ENCODE assay signal across 8 mouse cellular contexts in genomic region chr8:111300597-111301546, GRCm38 (mm10). TPM values are rescaled to one million over a fixed set of nuclear protein-coding genes. Genes with fewer than 3 reads are reported as not detected.
DNase-seq lines count a peak whose midpoint lies in the region; ATAC-seq and TF ChIP-seq lines count a peak whose summit lies in the region.

No protein-coding gene starts in this region.

- CTCF ChIA-PET in Patski (lab: Charles Lee), result no interaction called here

- peaks cover 4% of the 10 kb centered on the region for H3K4me1 ChIP-seq in forebrain, embryonic 11.5 days (replicated peaks; ENCODE audit: control insufficient read depth, insufficient read depth, low read length)
- H3K4me1 ChIP-seq in midbrain, postnatal 0 days (ENCODE audit: insufficient read depth, low read length), result no peaks in the 10 kb centered on the region

- WGBS in forebrain, embryonic 11.5 days, result 68% methylated on average over 11 of the region's 11 CpGs
- WGBS in midbrain, postnatal 0 days, result 64% methylated on average over 11 of the region's 11 CpGs

- peak; percentile 69 for TF ChIP-seq CTCF in Patski (IDR thresholded peaks at IDR 0.05)
- peak; percentile 50 for TF ChIP-seq CTCF in midbrain, postnatal 0 days (IDR thresholded peaks at IDR 0.05)

- H3K9me3 ChIP-seq in forebrain, embryonic 11.5 days (ENCODE audit: control insufficient read depth, low read length), result no peaks in the 10 kb centered on the region
- H3K9me3 ChIP-seq in midbrain, postnatal 0 days (ENCODE audit: low read length), result no peaks in the 10 kb centered on the region

- peak overlapping the region; percentile 80 for H3K27ac ChIP-seq in forebrain, embryonic 11.5 days (ENCODE audit: low read depth, low read length)
- H3K27ac ChIP-seq in midbrain, postnatal 0 days (ENCODE audit: low read depth, low read length), result no peak overlapping the region

- peak overlapping the region; percentile 47; the same call in 1 of the 2 replicates for H3K9ac ChIP-seq in forebrain, embryonic 11.5 days (ENCODE audit: low read length)
- H3K9ac ChIP-seq in midbrain, postnatal 0 days (replicated peaks; ENCODE audit: low read length, poor library complexity, severe bottlenecking), result no peak overlapping the region

- ATAC-seq in Patski, result no peak
- no peak for ATAC-seq in forebrain, embryonic 11.5 days (replicated peaks; ENCODE audit: low FRiP score)
- no peak for ATAC-seq in midbrain, postnatal 0 days (ENCODE audit: low FRiP score)
- ATAC-seq in megakaryocyte progenitor cell, adult 5-6 weeks (replicated peaks; ENCODE audit: poor library complexity), result no peak
- ATAC-seq in erythroid progenitor cell, adult 5-6 weeks (replicated peaks; ENCODE audit: low FRiP score, poor library complexity, severe bottlenecking), result no peak

- H3K4me2 ChIP-seq in forebrain, embryonic 11.5 days (ENCODE audit: low read depth, low read length, severe bottlenecking), result peak overlapping the region; percentile 31; the same call in 1 of the 2 replicates
- H3K4me2 ChIP-seq in midbrain, postnatal 0 days (ENCODE audit: low read depth, low read length, poor library complexity, severe bottlenecking), result peak overlapping the region; percentile 33; the same call in 1 of the 2 replicates

- DNase-seq in layer of hippocampus, adult 11-12 months (ENCODE audit: low spot score), result peak; percentile 22
- DNase-seq in layer of hippocampus, adult 9-10 months (ENCODE audit: low spot score), result no peak
- no peak for DNase-seq in Patski (ENCODE audit: low read depth, low spot score)
- DNase-seq in forebrain, embryonic 11.5 days (ENCODE audit: low spot score), result no peak
- DNase-seq in kidney, postnatal 10 days, result peak; percentile 22
- DNase-seq in midbrain, postnatal 0 days (ENCODE audit: low spot score), result no peak

- H3K27me3 ChIP-seq in Patski, result no peaks in the 10 kb centered on the region
- no peaks in the 10 kb centered on the region for H3K27me3 ChIP-seq in forebrain, embryonic 11.5 days (ENCODE audit: control insufficient read depth, insufficient read depth, low read length)
- H3K27me3 ChIP-seq in midbrain, postnatal 0 days (ENCODE audit: insufficient read depth, low read length), result no peaks in the 10 kb centered on the region

- POLR2A ChIA-PET in Patski (lab: Charles Lee), result interaction anchor here (1.1 kb wide), 1 partner anchor 10 kb away, joined by 4 read pairs; no protein-coding TSS in a partner anchor

- no peaks in the 10 kb centered on the region; the same call in 1 of the 2 replicates for H3K36me3 ChIP-seq in forebrain, embryonic 11.5 days (ENCODE audit: control insufficient read depth, insufficient read depth, low read length)
- no peaks in the 10 kb centered on the region for H3K36me3 ChIP-seq in midbrain, postnatal 0 days (ENCODE audit: insufficient read depth, low read length)

- in situ Hi-C loops in Patski (cut with MboI; ENCODE audit: low pct_unique_long_range_greater_than_20kb), result no loop called here

- H3K4me3 ChIP-seq in forebrain, embryonic 11.5 days (ENCODE audit: low read depth, low read length), result peak overlapping the region; percentile 94
- peak overlapping the region; percentile 92; the same call in 1 of the 2 replicates for H3K4me3 ChIP-seq in midbrain, postnatal 0 days (ENCODE audit: low read depth, low read length)

RNA-seq across cellular contexts. Expression of gene Rfwd3, which starts 0.8 kb away (rescaled TPM):
- 39.5 TPM for polyA plus RNA-seq in Patski (2021)
- polyA plus RNA-seq in forebrain, embryonic 11.5 days (2014; fragmentation: Nextera tagmentation; extraction: Ambion mirVana), result 97.3 TPM in 2 replicates
- 17.2 and 19.2 TPM in 2 replicates for total RNA-seq in midbrain, postnatal 0 days (2014; rRNA removed)
- polyA plus RNA-seq in midbrain, postnatal 0 days (2015; fragmentation: Nextera tagmentation; extraction: Ambion mirVana), result 10.3 and 10.5 TPM in 2 replicates
- 59.5 and 62.3 TPM in 2 replicates for total RNA-seq in megakaryocyte progenitor cell, adult 5-6 weeks (2015)
- total RNA-seq in megakaryocyte progenitor cell, adult 5-6 weeks (2017), result 73.7 and 77.4 TPM in 2 replicates
- 117 and 127 TPM in 2 replicates for total RNA-seq in erythroid progenitor cell, adult 5-6 weeks (2015; ENCODE audit: low replicate concordance)
- 133 and 138 TPM in 2 replicates for total RNA-seq in erythroid progenitor cell, adult 5-6 weeks (2017; ENCODE audit: low replicate concordance)

RNA-seq across cellular contexts. Expression of gene Mlkl, which starts 37.1 kb away (rescaled TPM):
- 13.9 TPM for polyA plus RNA-seq in Patski (2021)
- 0.43 TPM in 1 of 2 replicates, not detected in the other for polyA plus RNA-seq in forebrain, embryonic 11.5 days (2014; fragmentation: Nextera tagmentation; extraction: Ambion mirVana)
- total RNA-seq in midbrain, postnatal 0 days (2014; rRNA removed), result not detected in 2 replicates
- 0.43 and 0.56 TPM in 2 replicates for polyA plus RNA-seq in midbrain, postnatal 0 days (2015; fragmentation: Nextera tagmentation; extraction: Ambion mirVana)
- 92.8 and 93.6 TPM in 2 replicates for total RNA-seq in megakaryocyte progenitor cell, adult 5-6 weeks (2015)
- total RNA-seq in megakaryocyte progenitor cell, adult 5-6 weeks (2017), result 78.9 and 88.4 TPM in 2 replicates
- 15.1 and 20.5 TPM in 2 replicates for total RNA-seq in erythroid progenitor cell, adult 5-6 weeks (2015; ENCODE audit: low replicate concordance)
- 3.0 and 9.1 TPM in 2 replicates for total RNA-seq in erythroid progenitor cell, adult 5-6 weeks (2017; ENCODE audit: low replicate concordance)

RNA-seq across cellular contexts. Expression of gene Glg1, which starts 41.9 kb away (rescaled TPM):
- polyA plus RNA-seq in Patski (2021), result 137 TPM
- polyA plus RNA-seq in forebrain, embryonic 11.5 days (2014; fragmentation: Nextera tagmentation; extraction: Ambion mirVana), result 76.7 and 80.0 TPM in 2 replicates
- total RNA-seq in midbrain, postnatal 0 days (2014; rRNA removed), result 37.4 and 53.6 TPM in 2 replicates
- polyA plus RNA-seq in midbrain, postnatal 0 days (2015; fragmentation: Nextera tagmentation; extraction: Ambion mirVana), result 45.7 and 50.9 TPM in 2 replicates
- 43.0 and 47.1 TPM in 2 replicates for total RNA-seq in megakaryocyte progenitor cell, adult 5-6 weeks (2015)
- total RNA-seq in megakaryocyte progenitor cell, adult 5-6 weeks (2017), result 41.0 and 46.7 TPM in 2 replicates
- 36.5 and 39.3 TPM in 2 replicates for total RNA-seq in erythroid progenitor cell, adult 5-6 weeks (2015; ENCODE audit: low replicate concordance)
- 49.4 and 62.3 TPM in 2 replicates for total RNA-seq in erythroid progenitor cell, adult 5-6 weeks (2017; ENCODE audit: low replicate concordance)

Comparison
In these comparisons a context has a peak if more than half of its experiments do, and no peak if none do; other contexts are left out.
1. DNase-seq: peak in layer of hippocampus, adult 11-12 months (single experiment) and kidney, postnatal 10 days (single experiment); none in layer of hippocampus, adult 9-10 months (single experiment), Patski (single experiment), forebrain, embryonic 11.5 days (single experiment) and midbrain, postnatal 0 days (single experiment).